Mouse (Mus musculus) C2C12 (cell line): ENCODE results near the gene Akr1b10.

Source experiments
- CEBPB ChIP-seq: IDR thresholded peaks from one replicate; pipeline ENCODE4 v1.6.1; 2011; ENCODE audit warnings: low read depth, mild to moderate bottlenecking, control low read depth, moderate library complexity
- CTCF ChIP-seq: IDR thresholded peaks from one replicate; pipeline ENCODE4 v1.5.1; 2011; ENCODE audit not compliant: control insufficient read depth, insufficient read depth, insufficient read length
- MAX ChIP-seq: IDR thresholded peaks from one replicate; pipeline ENCODE4 v1.6.1; 2011; ENCODE audit warnings: mild to moderate bottlenecking, control low read depth
- MYOD1 ChIP-seq: IDR thresholded peaks from one replicate; pipeline ENCODE4 v1.6.1; 2011; ENCODE audit warnings: low read depth; ENCODE audit not compliant: control insufficient read depth, insufficient read length
- MYOG ChIP-seq: IDR thresholded peaks from one replicate; pipeline ENCODE4 v1.6.1; 2011; ENCODE audit not compliant: control insufficient read depth, insufficient read length; ENCODE audit errors: extremely low read depth

DNA sequence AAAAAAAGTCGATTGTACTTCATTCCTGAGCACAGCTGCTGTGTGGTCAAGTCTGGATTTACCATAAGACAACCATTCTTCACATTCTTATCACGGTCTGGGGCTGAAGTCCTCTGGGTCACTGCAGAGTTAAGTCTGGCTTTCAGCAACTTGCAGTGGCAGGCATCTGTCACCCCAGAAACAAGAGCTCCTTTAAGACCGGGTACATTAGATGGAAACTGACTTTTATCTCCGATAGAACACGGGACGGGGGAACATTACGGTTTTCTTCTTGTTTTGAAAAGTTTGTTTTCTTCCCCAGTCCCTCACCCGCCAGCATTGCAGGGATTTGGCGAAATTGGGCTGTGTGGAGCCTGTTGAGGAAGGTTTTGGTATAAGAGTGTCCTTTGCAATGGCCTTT lies 28.2 kb upstream of the Akr1b10 start:
- no peak for TF ChIP-seq CTCF
- no peak for TF ChIP-seq MYOG
- TF ChIP-seq MAX: no peak
- no peak for TF ChIP-seq CEBPB
- no peak for TF ChIP-seq MYOD1
